Mouse (Mus musculus): ENCODE results near the gene Cenpt.
A peak's percentile ranks its signal among the peaks of the same experiment; 100 is the strongest.
"Not testable (repeated sequence)": the region's sequence is repeated elsewhere in the genome, so short reads cannot be mapped to it uniquely, and the experiment has no call there.

Gene Cenpt

DNA sequence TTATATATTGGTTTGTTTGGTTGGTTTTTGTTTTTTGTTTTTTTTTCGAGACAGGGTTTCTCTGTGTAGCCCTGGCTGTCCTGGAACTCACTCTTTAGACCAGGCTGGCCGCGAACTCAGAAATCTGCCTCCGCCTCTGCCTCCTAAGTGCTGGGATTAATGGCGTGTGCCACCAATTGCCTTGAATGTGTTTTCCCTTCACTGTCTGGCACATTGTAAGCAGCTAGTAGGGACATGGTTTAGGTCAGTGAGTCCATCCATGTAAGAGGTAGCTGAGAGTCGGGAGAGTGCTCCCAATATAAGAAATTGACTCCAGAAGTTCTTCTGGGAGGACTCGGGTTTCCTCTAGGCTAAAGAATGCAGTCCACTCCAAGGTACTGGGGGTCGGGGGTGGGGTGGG is 1.2 kb upstream of the Cenpt start:
- DNase-seq (ENCODE audit: low spot score in 2 of 2) = no peak

- DNase-seq (ENCODE audit: low spot score in 2 of 2) = no peak
These were observed 840 bp downstream of the Cenpt start for GRCm38 (mm10) chr8:105852146-105852729.

DNA sequence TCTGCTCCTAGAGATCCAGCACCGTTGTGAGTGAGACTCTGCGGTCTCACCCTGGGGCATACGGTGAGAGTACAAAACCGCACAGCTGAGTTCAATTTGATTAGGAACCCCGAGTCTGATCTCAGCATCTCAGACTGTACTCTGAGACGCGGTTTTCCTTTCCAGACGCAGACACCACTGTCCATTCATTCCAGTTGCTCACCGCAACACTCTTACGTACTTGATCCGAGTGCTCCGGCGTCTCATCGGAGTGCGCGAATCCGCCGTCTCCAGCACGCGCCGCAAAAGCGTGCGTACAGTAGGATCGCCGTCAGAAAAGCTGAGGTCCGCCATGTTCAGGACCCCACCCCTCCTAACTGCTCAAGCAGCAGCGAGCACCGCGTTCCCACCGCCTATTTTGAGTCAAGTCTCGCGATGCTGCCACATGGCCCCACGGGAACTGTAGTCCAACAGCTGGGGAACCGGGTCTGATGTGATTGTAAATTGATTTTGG is 1.4 kb downstream of the Cenpt start:
- DNase-seq (ENCODE audit: low spot score in 2 of 2) = peak; percentile 81 to 90

GRCm38 (mm10) chr8:105850611-105851010 is 2.5 kb downstream of the Cenpt start:
- no peak for DNase-seq (ENCODE audit: low spot score in 2 of 2)

DNA sequence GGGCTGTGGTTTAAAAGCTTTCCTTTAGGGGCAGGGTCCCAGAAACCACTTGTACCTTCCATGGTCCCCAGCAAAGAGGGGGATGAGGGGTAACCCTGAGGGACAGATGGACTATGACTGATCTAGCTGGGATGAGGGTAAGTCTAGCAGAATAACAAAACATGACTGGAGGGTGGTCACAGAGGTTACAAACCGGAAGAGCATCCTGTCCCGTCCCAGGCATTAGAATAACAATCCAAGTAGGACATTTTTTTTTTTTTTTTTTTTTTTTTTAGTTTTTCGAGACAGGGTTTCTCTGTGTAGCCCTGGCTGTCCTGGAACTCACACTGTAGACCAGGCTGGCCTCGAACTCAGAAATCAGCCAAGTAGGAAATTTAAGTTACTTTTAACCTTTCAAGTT is 3.1 kb downstream of the Cenpt start:
- no peak for DNase-seq (ENCODE audit: low spot score in 2 of 2)

GRCm38 (mm10) chr8:105846678-105847077 is 6.4 kb downstream of the Cenpt start:
- no peak for DNase-seq (ENCODE audit: low spot score in 2 of 2)

- DNase-seq (ENCODE audit: low spot score in 2 of 2) = no peak
These were observed 13.9 kb downstream of the Cenpt start for GRCm38 (mm10) chr8:105839209-105839608.

- no peak for DNase-seq (ENCODE audit: low spot score in 2 of 2)
These were observed 16.1 kb downstream of the Cenpt start for GRCm38 (mm10) chr8:105836991-105837390.

GRCm38 (mm10) chr8:105835318-105835717 is 17.8 kb downstream of the Cenpt start:
- peak; percentile 52 to 78 for DNase-seq (ENCODE audit: low spot score in 2 of 2)

DNA sequence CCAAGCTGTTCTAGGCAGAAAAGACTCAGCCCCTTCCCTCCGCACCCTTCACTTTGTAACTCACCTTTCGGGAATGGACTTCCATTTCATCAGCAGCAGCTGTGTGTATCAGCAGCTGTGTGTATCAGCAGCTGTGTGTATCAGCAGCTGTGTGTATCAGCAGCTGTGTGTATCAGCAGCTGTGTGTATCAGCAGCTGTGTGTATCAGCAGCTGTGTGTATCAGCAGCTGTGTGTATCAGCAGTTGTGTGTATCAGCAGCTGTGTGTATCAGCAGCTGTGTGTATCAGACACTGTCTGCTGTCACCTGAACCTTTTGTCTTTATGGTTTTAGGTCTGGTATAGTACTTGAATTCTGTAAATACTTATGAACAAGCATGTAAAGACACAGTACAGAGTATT is 19.3 kb downstream of the Cenpt start:
- not testable (repeated sequence) for DNase-seq (ENCODE audit: low spot score in 2 of 2)

DNA sequence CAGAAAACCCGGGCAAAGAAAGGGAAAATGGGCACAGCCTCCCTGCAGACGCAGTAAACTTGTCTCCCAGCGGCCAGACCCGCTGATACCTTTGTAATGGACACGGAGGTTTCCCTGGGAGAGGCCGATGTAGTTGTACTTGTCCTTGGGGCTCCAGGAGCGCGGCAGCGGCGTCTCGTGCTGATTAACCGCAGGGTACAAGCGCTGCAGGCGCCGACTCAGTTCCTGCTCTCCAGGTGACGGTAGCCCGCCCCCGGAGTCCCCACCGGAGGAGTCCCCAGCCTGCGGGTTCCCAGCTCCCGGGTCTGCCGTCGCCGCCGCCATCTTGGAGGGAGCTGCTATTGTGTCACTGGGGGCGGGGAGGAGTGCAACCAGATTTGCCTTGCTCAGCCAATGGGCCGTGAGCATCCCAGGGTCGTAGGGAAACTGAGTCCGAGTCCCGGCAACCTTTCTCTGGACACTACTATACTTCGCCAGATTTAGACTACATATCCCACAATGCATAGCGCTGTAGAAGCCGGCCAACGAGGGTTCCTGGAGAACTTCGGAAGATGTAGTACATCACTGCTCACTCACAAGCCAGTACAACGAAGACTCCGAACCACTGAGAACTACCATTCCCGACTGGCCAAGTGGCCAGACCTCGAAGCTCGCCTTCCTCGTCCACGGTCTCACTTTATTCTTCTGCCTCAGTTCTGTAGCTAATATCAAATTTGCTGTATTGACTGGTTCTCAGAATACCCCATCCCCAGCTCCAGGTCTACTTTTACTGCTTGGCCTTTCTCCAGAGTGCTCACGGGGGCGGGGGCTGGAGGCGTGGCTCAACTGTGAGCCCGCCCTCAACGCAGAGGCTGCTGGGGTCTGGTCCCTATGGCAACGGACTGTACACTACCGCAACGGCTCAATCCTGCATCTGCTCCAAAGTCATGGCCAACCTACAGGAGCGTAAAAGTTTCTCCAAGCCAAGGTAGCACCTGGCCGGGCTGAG is 25.9 kb downstream of the Cenpt start, which contains the start of the genes Ranbp10 and Tsnaxip1:
Ranbp10 (minus strand) TSS at position 490 of the 988 bp plus-strand sequence.
Tsnaxip1 (plus strand) TSS at position 871 of the 988 bp plus-strand sequence.
- DNase-seq (ENCODE audit: low spot score in 2 of 2) = peak; percentile 94 to 95

DNA sequence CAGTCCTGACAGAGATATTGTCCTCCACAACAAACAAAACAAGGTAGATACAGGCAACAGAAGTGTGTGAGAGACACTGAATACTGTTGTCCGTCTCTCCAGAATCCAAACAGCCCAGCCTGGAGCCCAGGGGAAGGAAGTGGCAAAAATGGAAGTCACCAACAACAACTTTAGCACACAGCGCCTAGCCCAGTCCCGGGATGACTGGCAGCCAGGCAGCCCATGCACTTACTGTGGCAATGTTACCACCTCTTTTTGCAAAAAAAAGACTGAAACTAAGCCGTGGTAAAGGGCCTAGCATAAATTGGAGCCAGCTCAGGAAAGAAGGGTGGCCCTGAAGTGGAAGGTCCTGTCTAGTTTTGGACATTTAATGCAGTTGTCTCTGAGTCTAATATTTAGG is 26.7 kb downstream of the Cenpt start:
- DNase-seq (ENCODE audit: low spot score in 2 of 2) = no peak

- no peak for DNase-seq (ENCODE audit: low spot score in 2 of 2)
These were observed 27.6 kb downstream of the Cenpt start for GRCm38 (mm10) chr8:105825506-105825905.

DNA sequence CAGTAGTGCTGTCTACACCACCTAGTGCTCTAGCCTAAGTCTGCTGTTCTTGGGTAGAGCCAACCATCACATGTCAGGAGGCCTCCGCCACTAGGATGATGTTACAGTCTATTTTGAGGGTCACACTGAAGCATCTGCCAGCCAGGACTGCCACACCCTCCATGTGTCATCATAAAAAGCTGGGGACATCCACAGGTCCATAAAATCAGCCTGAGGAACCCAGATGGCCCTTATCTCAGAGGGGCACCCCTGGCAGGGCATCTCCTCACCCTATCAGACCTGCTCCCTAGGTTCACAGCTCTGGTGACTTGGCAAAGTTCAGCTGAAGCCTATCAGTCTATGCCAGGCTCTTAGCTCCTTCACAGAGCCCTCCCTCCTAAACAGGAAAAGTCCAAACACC is 32.2 kb downstream of the Cenpt start:
- no peak for DNase-seq (ENCODE audit: low spot score in 2 of 2)

GRCm38 (mm10) chr8:105819659-105820058 is 33.4 kb downstream of the Cenpt start:
- DNase-seq (ENCODE audit: low spot score in 2 of 2) = no peak

DNA sequence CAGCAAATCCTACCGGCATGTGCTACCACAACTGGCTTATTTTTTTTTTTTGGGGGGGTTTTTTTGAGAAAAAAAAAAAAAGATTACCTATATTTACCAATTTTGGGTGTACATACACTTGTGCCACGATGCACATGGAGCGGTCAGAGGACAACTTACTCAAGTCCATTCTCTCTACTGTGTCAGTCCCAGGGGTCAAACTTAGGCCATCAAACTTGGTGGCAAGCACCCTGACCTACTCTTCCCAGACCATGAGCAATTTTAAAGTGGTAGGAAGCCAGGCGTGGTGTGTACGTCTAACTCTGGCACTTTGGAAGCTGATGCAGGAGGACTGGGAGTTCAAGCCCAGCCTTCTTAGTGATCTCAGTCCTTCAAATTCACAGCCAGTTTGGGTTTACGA is 39.8 kb downstream of the Cenpt start:
- DNase-seq (ENCODE audit: low spot score in 2 of 2) = no peak

DNA sequence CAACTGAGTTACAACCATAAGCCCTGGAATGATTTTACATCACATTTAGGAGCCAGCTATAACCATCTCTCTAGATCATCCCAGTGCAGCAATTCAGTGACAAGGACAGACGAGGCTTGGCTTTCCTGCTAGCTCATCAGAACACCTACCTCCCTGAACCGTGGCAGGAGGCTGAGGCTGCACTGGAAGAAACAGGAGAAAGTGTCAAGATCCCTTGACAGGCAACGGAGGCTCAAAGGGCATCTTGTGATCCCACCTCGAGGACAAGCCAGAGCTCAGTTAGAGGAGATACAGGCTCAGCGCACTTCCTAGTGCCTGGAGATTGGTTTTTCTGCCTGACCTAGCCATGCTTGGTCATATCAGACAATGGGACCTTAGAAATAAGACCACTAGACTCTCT is 40.6 kb downstream of the Cenpt start:
- DNase-seq (ENCODE audit: low spot score in 2 of 2) = no peak

- no peak for DNase-seq (ENCODE audit: low spot score in 2 of 2)
These were observed 41.5 kb downstream of the Cenpt start for GRCm38 (mm10) chr8:105811543-105811942.

GRCm38 (mm10) chr8:105811061-105811460 is 42.0 kb downstream of the Cenpt start:
- DNase-seq (ENCODE audit: low spot score in 2 of 2) = no peak

DNA sequence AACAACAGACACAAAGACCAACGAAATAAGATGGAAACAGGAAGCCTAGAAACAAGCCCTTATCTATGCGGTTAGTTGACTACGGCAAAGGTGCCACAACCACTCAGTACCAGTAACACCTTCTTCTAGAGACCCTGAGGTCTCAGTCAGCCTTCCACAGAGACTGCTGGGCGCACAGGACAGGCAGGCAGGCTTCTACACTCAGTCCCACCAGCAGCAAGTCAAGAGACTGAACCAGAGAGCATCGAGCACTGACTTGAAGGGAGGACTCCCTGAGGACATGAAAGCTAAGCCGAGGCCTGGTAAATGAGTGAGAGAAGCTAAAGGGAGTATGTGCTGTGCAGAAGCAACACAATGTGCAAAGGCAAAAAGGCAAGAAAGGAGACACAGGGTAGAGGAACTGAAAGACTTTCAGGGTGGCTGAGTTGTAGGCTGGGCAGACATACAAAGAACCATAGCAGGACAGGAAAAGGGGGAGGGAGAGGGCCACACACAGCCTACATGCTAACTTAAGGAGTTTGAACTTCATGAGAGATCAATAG is 42.8 kb downstream of the Cenpt start:
- no peak for DNase-seq (ENCODE audit: low spot score in 2 of 2)

GRCm38 (mm10) chr8:105808480-105808879 is 44.6 kb downstream of the Cenpt start:
- DNase-seq (ENCODE audit: low spot score in 2 of 2) = no peak

DNA sequence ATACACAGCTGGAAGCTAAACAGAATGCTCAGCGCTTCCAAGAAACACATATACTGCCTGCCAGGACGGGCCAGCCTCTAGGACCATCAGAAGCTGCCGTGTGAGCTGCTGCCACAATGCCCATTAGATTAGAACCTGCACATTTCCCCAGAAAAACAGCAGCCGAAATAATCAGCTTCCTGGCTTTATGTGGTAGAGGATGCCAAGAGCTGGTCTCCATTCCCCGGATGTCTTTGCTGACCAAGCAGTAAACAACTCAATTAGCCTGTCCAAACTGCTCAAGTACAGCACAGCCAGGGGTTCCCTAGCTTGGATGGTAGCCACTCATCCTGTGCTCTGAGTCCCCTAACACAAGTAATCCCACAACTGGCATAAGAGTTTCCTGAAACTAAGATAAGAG is 45.3 kb downstream of the Cenpt start:
- DNase-seq (ENCODE audit: low spot score in 2 of 2) = no peak

Data from urinary bladder, postnatal 4 days (tissue).